Mouse (Mus musculus) liver, embryonic 15.5 days (tissue): ENCODE results near the gene Ppp1r11. TPM values are rescaled to one million over a fixed set of nuclear protein-coding genes. Genes with fewer than 3 reads are reported as not detected.
"Not testable (repeated sequence)": the region's sequence is repeated elsewhere in the genome, so short reads cannot be mapped to it uniquely, and the experiment has no call there.

Source experiments
- ATAC-seq: fragments of 200-750 bp; cut with Nextera tagmentation; 2 replicates; pipeline ENCODE4 v1.8.0; 2017; ENCODE audit warnings: moderate number of reproducible peaks, mild to moderate bottlenecking, moderate library complexity; ENCODE audit not compliant: insufficient read depth
- H3K27ac ChIP-seq: fragments of 300-500 bp; sonication (generic); replicated peaks from 2 replicates; pipeline ENCODE4 v1.5.1; 2015; ENCODE audit warnings: mild to moderate bottlenecking, inconsistent platforms
- H3K27me3 ChIP-seq: fragments of 300-500 bp; sonication (generic); 2 replicates; pipeline ENCODE4 v1.6.1; 2015; ENCODE audit warnings: mild to moderate bottlenecking, inconsistent platforms
- H3K36me3 ChIP-seq: fragments of 300-500 bp; sonication (generic); replicated peaks from 2 replicates; pipeline ENCODE4 v1.6.1; 2015; ENCODE audit warnings: moderate library complexity, mild to moderate bottlenecking, inconsistent platforms
- H3K4me1 ChIP-seq: fragments of 300-500 bp; sonication (generic); replicated peaks from 2 replicates; pipeline ENCODE4 v1.6.1; 2015; ENCODE audit warnings: inconsistent platforms
- H3K4me2 ChIP-seq: fragments of 300-500 bp; sonication (generic); 2 replicates; pipeline ENCODE4 v1.6.1; 2015; ENCODE audit warnings: moderate library complexity, mild to moderate bottlenecking, inconsistent platforms
- H3K4me3 ChIP-seq: fragments of 300-500 bp; sonication (generic); replicated peaks from 2 replicates; pipeline ENCODE4 v1.5.1; 2015; ENCODE audit warnings: mild to moderate bottlenecking, inconsistent platforms
- H3K9ac ChIP-seq: fragments of 300-500 bp; sonication (generic); 2 replicates; pipeline ENCODE4 v1.6.1; 2015; ENCODE audit warnings: moderate library complexity, mild to moderate bottlenecking, inconsistent platforms
- H3K9me3 ChIP-seq: fragments of 300-500 bp; sonication (generic); replicated peaks from 2 replicates; pipeline ENCODE4 v1.6.1; 2016; ENCODE audit warnings: inconsistent platforms
- WGBS: fragments of 180-500 bp; shearing (Covaris S2); methylation state at CpG from one replicate; pipeline ENCODE4 v1.1.7; 2015; ENCODE audit warnings: mixed read lengths; ENCODE audit not compliant: insufficient replicate concordance; 5-methylcytosine and 5-hydroxymethylcytosine counted together
- polyA plus RNA-seq: library from polyadenylated mRNA; unstranded; fragments of >200 nt; fragmentation: Nextera tagmentation; extraction: Ambion mirVana; gene quantifications from 2 replicates; pipeline ENCODE4 v1.2.1, GENCODE M21; 2015

The Ppp1r11 gene
- 25.7 and 30.8 TPM in 2 replicates for polyA plus RNA-seq

DNA sequence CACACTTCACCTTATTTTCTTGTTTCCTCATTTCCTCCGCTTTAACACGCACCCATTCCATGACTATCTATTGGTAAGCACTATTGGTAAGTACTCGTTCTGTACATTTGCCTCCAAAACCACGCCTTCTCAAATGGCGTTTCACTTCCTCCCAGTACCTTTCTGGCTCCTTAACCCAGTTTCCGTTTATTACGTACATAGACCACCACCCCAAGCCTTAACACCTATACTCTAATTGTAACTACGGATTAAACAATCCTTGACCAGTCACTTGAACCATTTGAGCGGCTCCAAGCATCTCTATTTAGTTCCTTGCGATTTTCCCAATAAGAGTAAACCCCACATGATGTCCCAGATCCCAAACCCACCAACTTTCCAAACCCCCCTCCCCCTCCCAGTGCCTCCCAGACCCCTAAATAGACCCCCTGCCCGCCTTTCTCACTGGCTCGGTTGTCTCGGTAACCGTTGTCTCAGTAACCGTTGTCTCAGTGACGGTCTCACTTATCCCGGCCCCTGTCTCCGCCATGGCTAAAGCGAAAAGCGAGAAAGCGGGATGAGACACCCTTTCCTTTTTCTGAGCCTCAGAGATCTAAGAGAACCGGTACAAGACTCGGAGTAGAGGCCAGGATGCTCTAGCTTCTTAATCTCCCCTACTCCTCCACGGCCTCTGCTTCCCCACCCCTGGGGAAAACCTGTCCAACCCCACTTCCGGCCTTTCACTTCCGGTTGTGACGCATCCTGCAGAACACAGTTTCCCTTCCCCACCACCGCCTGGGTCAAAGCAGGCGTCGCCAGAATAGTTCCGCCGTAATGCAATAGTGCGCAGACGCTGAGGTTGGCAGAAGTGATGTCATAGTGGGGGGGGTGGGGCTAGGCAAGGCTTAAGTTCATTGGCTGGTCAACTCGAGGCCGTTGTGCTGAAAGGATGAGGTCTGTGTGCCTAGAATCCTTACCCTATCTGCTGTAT lies at the start of gene Ppp1r11:
Ppp1r11 (minus strand) TSS at position 761 of the 967 bp plus-strand sequence.
- WGBS, result under 1% methylated on average over 36 of the region's 36 CpGs

DNA sequence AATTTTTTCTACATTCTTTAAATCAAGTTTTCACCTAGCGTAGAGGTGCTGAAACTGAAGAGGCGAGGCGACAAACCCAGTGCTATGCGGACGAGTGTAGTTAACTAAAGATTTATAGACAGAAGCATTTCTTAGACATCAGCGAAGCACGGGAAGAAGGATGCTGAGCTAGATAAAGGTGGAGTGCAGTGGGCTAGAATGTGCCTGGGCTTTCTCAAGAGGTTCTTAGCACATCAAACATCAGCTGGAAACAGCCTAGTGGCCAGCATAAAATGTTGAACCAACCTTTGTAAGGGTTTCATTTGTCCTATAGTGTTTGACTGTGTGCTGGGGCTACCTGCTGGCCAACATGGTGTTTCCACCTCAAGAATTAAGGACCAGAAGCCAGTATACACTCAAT lies 49.3 kb upstream of the Ppp1r11 start, which contains the start of gene Zfp57:
Zfp57 (plus strand) TSS at position 301 of the 400 bp plus-strand sequence.
- 73% methylated on average over 7 of the region's 7 CpGs for WGBS
- H3K4me2 ChIP-seq, result no peak within 1 kb of the TSS

More for the DNA sequence above, at the start of gene Ppp1r11:
- Histone ChIP-seq H3K36me3 (peaks cover 15% of the 10 kb centered on the region), H3K4me1 (peaks cover 28% of the 10 kb centered on the region), H3K9ac (peak within 1 kb of the TSS; percentile 74), H3K27me3 (peaks cover 28% of the 10 kb centered on the region), H3K9me3 (no peaks in the 10 kb centered on the region), H3K4me3 (peak within 1 kb of the TSS; percentile 82), H3K4me2 (peak within 1 kb of the TSS; percentile 82), H3K27ac (peak within 1 kb of the TSS; percentile 79)
- peak; percentile 98 for ATAC-seq

DNA sequence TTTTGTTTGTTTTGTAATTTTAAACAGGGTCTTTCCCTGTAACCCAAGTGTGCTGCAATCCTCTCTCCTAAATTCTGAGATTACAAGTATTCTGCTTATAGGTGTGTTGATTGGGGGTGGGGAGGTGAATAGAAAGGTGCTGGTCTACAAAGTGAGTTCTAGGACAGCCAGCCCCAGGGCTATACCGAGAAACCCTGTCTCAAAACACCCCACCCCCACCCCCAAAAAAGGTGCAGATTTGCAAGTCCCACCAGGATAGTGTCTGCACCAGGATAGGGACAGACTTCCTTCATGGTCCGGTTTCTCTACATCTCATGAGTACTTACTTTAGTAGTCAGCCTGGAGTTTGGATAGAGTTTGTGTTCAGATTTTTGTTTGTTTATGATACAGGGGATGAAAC lies 46.9 kb upstream of the Ppp1r11 start:
- WGBS, result 53% methylated on average over 2 of the region's 2 CpGs
- H3K9me3 ChIP-seq, result no peaks in the 10 kb centered on the region
- ATAC-seq, result no peak

More for the DNA sequence above, 49.3 kb upstream of the Ppp1r11 start, which contains the start of gene Zfp57:
- no peak within 1 kb of the TSS for H3K27ac ChIP-seq
- H3K9me3 ChIP-seq, result no peaks in the 10 kb centered on the region
- ATAC-seq, result no peak
- H3K27me3 ChIP-seq, result peaks cover 33% of the 10 kb centered on the region
- no peaks in the 10 kb centered on the region for H3K36me3 ChIP-seq
- H3K4me1 ChIP-seq, result no peaks in the 10 kb centered on the region
- no peak within 1 kb of the TSS for H3K4me3 ChIP-seq
- no peak within 1 kb of the TSS for H3K9ac ChIP-seq

DNA sequence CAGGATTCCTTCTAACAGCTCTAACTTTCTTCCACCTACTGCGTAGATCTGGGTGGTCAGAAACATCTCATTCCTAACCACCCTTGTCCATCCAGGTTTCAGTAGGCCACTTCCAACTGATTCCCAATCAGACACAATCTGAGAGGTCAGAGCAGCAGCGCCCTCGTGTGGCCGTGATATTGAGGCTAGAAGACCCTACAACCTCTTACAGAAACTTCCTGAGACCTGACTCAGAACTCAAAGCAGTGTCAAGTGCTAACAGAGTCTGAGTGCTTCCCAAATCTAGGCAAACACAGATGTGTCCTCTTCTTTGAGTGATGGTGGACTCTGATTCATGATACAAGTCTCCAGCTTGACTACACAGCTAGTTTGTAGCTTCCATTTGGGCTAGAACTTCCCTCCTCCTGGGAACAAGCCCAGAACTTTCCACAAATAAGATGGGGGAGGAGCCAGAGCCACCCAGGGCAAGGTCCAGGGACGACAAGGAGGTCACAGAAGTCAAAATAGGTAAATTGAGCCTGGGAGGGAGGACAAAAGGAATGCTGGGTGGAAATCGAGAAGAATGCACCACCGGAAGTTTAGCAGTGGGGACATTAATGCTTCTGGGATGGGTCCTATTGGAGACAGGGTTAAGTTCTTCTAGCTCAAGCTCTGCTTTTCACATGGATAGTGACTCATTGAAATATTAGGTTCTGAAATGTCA lies 45.6 kb upstream of the Ppp1r11 start:
- H3K4me3 ChIP-seq, result no peak overlapping the region
- H3K36me3 ChIP-seq, result no peaks in the 10 kb centered on the region
- no peak for ATAC-seq
- peaks cover 9% of the 10 kb centered on the region for H3K27me3 ChIP-seq
- no peak overlapping the region for H3K9ac ChIP-seq
- no peaks in the 10 kb centered on the region for H3K4me1 ChIP-seq
- H3K4me2 ChIP-seq, result no peak overlapping the region
- no peaks in the 10 kb centered on the region for H3K9me3 ChIP-seq
- no peak overlapping the region for H3K27ac ChIP-seq
- 20% methylated on average over 7 of the region's 7 CpGs for WGBS

More for the DNA sequence above, 46.9 kb upstream of the Ppp1r11 start:
- no peak overlapping the region for H3K4me2 ChIP-seq
- H3K4me3 ChIP-seq, result no peak overlapping the region
- H3K4me1 ChIP-seq, result no peaks in the 10 kb centered on the region
- peaks cover 22% of the 10 kb centered on the region for H3K27me3 ChIP-seq
- H3K9ac ChIP-seq, result no peak overlapping the region
- H3K36me3 ChIP-seq, result no peaks in the 10 kb centered on the region
- no peak overlapping the region for H3K27ac ChIP-seq

DNA sequence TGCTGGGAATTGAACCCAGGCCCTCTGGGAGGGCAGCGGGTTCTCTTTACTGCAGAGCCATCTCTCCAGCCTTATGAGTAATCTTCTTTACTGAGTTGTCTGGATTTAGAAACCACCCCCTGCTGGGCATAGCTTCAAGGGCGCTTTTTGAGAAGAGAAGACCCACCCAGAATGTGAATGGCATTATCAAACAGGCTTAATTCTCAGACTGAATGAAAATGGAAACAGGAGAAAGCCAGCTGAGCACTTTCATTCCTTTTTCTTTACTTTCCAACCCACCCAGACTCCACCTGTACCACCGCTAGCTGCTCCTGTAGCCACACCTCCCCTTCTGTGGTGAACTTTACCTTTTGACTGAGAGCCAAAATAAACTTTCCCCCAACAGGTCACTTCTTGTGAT lies 43.9 kb upstream of the Ppp1r11 start:
- H3K9me3 ChIP-seq, result no peaks in the 10 kb centered on the region
- no peak for ATAC-seq
- no peak overlapping the region for H3K4me2 ChIP-seq

DNA sequence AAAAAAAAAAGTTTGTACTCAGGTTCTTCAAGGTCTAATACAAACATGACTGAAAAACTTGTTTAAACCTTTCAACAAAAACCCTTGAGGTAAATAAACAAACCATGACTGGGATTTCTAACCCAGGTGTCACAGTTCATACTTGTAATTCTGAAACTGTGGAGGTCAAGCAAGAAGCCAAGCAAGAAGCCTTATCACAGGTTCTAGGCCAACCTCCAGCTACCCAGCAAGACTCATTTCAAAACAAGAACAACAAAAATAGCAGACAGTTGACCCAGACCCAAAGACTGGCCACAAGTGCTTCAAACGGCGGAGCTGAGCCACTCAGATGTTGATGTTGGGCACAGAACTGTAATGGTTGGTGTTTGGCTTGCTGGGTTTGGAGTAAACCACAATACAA lies 43.0 kb upstream of the Ppp1r11 start:
- H3K27me3 ChIP-seq, result peaks cover 2% of the 10 kb centered on the region
- H3K4me1 ChIP-seq, result no peaks in the 10 kb centered on the region
- no peaks in the 10 kb centered on the region for H3K36me3 ChIP-seq
- no peaks in the 10 kb centered on the region for H3K9me3 ChIP-seq
- H3K4me3 ChIP-seq, result no peak overlapping the region
- no peak overlapping the region for H3K4me2 ChIP-seq
- H3K9ac ChIP-seq, result no peak overlapping the region
- no peak for ATAC-seq
- WGBS, result 83% methylated on average over 2 of the region's 2 CpGs
- H3K27ac ChIP-seq, result no peak overlapping the region

More for the DNA sequence above, 43.9 kb upstream of the Ppp1r11 start:
- no peaks in the 10 kb centered on the region for H3K4me1 ChIP-seq
- no peaks in the 10 kb centered on the region for H3K27me3 ChIP-seq
- WGBS, result 58% methylated on average over 3 of the region's 3 CpGs
- no peak overlapping the region for H3K9ac ChIP-seq
- H3K36me3 ChIP-seq, result no peaks in the 10 kb centered on the region
- no peak overlapping the region for H3K27ac ChIP-seq
- H3K4me3 ChIP-seq, result no peak overlapping the region

DNA sequence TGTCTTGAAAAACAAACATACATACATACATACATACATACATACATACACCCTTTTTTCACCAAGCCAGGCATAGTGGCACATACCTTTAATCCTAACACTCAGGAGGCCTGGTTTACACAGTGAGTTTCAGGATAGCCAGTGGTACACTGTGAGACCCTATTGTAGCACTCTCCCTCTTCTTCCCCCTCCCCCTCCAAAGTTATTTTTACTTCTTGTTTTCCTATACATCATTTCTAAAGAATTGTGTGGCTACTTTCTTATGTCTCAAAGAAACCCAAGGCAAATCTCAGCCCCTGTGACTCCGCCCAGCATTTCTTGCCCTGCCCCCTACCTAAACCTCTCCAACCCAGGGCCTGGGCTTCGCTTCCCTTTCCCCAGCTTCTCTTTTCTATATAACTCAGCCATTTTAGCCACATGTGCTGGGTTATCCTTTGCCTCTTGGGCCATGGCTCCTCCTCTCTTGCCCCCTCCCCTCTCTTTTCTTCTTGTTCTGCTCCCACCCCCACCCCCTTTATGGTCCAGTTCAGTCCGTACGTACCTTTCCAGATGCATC lies 42.3 kb upstream of the Ppp1r11 start:
- Histone ChIP-seq H3K9ac (no peak overlapping the region), H3K36me3 (no peaks in the 10 kb centered on the region), H3K27me3 (peaks cover 8% of the 10 kb centered on the region), H3K4me3 (no peak overlapping the region), H3K27ac (no peak overlapping the region), H3K4me1 (no peaks in the 10 kb centered on the region), H3K9me3 (no peaks in the 10 kb centered on the region), H3K4me2 (no peak overlapping the region)
- ATAC-seq, result no peak
- WGBS, result 66% methylated on average over 4 of the region's 4 CpGs

DNA sequence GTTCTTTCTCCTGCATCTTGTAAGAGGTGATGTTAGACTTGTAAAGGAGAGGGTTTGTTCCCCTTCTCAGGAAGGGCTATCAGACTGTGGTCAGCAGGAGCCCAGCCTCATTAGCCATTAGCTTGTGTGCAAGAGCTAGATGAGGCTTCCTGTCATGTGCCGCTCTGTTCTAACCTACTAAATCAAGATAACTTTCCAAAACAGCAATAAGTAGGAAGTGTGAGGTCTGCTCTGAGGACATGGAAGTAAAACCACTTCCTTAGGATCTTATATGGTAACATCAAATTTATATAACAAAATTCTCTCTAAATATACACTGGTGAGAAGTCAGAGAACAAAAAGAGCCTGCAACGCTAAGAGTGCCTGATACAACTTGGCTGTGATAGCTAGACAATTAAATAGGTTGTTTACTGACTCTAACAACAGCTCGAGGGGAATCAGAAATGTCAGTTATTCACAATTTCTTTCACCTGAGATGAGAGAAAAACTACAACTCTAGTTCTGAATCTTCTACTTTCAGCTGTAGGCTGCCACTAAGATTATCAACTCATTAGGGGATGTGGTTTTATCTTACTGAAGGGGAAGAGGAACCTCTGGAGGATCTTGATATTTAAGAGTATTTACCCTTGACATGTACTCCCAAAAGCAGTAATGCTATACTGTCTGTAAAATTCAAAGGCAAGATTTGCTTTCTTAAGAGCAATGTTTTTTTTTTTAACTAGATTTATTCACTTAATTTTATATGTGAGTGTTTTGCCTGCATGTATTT lies 41.0 kb upstream of the Ppp1r11 start:
- 10% methylated on average over 3 of the region's 3 CpGs for WGBS
- Histone ChIP-seq H3K4me1 (no peaks in the 10 kb centered on the region), H3K9me3 (no peaks in the 10 kb centered on the region), H3K27ac (no peak overlapping the region), H3K27me3 (peaks cover 22% of the 10 kb centered on the region), H3K36me3 (no peaks in the 10 kb centered on the region), H3K4me3 (no peak overlapping the region), H3K4me2 (no peak overlapping the region), H3K9ac (no peak overlapping the region)
- ATAC-seq, result no peak

DNA sequence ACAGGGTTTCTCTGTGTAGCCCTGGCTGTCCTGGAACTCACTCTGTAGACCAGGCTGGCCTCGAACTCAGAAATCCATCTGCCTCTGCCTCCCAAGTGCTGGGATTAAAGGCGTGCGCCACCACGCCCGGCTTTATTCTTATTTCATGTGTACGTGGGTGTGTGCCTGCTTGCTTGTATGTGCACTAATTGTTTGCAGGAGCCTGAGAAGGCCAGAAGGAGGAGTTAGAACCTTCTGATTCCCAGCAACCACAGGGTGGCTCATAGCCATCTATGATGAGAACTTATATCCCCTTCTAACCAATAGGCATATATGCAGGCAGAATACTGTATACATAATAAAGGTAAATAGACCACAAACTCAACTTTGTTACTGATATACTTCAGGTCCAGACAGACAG lies 39.1 kb upstream of the Ppp1r11 start:
- 67% methylated on average over 6 of the region's 6 CpGs for WGBS
- not testable (repeated sequence) for H3K9me3 ChIP-seq, H3K27ac ChIP-seq, H3K4me3 ChIP-seq, H3K9ac ChIP-seq, H3K4me2 ChIP-seq, H3K36me3 ChIP-seq, ATAC-seq, H3K4me1 ChIP-seq
- peaks cover 34% of the 10 kb centered on the region for H3K27me3 ChIP-seq

DNA sequence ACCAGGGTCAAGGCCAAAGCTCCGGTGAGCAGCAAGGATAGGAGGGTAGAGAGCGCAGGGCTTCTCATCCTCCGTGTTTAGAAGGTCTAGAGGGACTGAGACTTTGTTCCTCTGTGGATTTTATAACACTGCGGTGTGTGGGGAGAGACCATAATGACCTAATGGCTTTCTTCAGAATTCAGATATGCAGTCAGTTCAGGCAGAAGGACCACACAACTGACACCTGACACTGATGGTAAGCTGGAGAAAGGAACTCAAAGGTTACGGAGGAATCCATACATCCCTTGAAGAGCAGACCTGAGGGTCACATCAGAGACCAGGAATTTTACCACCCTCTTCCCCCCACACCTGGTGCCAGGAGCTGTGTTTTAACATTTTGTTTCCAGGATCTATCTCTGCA lies 37.9 kb upstream of the Ppp1r11 start, which contains the start of gene H2-M5:
H2-M5 (minus strand) TSS at position 101 of the 400 bp plus-strand sequence.
- WGBS, result 39% methylated on average over 5 of the region's 5 CpGs
- H3K36me3 ChIP-seq, result no peaks in the 10 kb centered on the region
- no peak for ATAC-seq
- no peak within 1 kb of the TSS; the same call in 1 of the 2 replicates for H3K4me2 ChIP-seq
- H3K9ac ChIP-seq, result no peak within 1 kb of the TSS
- H3K9me3 ChIP-seq, result no peaks in the 10 kb centered on the region
- H3K27me3 ChIP-seq, result peaks cover 39% of the 10 kb centered on the region
- no peak within 1 kb of the TSS for H3K27ac ChIP-seq
- H3K4me1 ChIP-seq, result no peaks in the 10 kb centered on the region
- H3K4me3 ChIP-seq, result no peak within 1 kb of the TSS
